Mouse (Mus musculus) MN1 (cell line): ENCODE results near the gene Aff2.

Experiments
- DNase-seq: peaks from one replicate; pipeline ENCODE4 v3.0.0-alpha.2; 2016; ENCODE audit warnings: low spot score

Aff2 gene

DNA sequence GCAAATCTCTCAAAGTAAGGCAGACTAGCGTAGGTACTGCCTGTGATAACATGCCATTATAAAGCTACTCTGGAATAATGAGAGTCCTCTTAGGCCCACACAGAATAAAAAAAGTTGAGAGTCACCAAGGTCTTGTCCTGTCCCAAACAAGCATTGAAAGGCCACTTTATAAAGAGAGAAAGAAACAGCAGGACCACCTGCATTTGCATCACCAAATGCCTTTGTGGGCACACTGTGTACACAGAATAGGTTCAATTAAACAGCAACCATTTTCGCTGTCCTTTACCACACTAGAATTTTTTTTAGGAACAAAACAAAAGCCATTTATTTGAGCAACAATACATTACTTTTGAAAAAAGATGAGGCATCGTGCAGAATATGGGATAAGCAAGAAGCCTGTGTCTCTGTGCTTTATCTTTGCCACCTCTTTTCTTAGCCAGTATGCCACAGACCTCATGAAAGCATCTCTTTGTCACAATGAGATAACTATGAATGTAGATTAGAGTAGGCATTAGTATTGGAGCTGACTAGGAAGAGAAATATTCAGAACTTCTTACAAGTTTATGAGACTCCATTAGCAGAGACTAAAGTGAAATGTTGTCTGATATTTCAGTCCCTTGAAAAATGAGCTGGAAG is 385.0 kb downstream of the Aff2 start:
- DNase-seq = no peak

DNA sequence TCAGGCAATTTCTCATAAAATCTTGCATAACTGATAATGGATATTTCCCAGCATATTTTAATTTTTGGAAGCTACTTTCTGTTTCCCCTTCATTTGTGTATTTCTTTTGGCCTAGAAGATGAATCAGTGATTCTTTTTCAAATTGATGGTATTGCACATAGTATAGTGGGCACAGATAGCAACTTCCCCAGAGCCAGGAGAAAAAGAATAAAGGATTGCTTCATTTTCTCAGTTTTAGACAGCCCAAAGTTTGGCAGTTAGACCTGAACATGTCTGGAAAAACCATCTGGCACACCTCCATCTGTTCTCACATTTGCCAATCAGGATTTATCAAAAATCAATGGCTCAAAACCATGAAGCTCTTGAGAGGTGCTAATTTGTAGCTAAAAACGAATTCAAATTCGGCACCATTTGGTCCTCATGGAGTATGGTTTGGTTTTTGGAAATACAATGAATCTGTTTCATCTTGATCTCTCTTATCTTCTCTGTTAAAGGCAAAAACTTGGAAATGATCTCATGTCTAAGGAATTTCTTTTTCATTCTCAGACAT is 441.9 kb downstream of the Aff2 start:
- DNase-seq = no peak

GRCm38 (mm10) chrX:69802481-69802880 is 442.4 kb downstream of the Aff2 start:
- DNase-seq = no peak

DNA sequence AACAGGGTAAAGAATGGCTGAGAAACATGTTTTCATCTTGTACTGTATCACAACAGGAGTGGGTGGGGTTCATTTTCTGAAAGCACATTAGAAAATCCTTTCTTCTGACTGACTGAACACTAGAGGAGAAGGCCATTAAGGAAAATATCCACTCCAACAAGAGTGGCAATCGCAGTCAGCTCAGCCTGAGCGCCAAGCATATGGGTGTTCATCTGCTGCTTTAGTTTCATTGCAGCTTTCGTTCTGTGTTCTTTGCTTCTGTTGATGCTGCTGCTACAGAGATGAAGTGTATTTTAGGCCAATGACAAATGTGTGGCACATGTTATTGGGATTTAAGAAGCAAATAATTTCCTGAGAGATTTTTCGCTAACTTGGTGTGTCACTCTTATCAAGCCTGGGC is 451.7 kb downstream of the Aff2 start:
- DNase-seq = no peak

DNA sequence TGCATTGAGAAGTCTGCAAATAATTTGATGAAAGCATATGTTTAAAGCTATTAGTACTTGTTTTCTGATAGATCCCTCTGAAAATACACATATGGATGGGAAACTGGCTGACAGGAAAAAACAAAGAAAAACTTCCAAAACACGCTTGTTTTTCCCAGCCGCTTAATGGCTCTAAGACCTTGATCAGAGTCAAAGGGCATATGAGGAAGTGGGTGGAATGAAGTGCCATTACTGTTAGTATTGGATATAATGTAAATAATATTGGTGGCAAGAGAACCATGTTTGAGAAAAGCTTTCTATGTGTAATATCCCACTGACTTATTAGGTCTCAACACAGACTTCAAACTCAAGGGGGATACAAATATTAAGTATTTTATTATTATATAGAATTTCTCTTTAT is 455.0 kb downstream of the Aff2 start:
- DNase-seq = no peak

DNA sequence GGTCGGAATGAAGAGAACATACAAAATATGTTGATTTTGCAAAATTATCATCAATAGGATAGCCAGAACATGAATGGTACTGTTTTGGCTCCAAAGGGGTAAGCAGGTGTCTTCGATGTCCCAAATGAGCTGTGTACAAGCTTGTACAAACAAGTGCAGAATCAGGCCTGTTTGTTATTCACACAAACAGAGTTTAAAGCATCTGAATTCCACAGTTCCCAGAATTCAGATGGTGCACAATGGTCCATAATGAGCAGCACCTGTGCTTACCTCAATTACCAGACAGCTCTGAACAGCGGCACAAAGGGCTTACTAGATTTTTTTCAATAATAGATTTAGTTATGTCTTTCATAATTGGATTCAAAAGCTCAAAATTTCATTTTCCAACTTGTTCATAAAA is 457.6 kb downstream of the Aff2 start:
- DNase-seq = no peak

DNA sequence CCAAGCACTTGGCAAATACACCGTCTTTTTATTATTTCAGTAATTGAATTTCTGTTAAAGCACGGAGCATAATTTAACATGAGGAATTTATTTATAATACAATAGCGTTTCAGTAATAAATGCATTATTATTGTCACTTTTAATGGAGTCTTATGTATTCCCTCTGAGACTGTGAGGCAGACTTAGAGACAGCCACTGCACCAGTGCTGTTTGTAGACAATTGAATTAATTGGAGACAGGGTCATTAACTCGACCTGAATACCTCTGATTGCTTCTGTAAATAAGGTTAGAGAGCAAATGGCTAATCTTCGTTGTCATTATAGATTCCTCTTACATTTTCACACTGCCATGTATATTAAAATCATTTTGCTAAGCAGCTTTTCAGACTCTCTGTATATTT is 458.1 kb downstream of the Aff2 start:
- DNase-seq = no peak

- DNase-seq = no peak
Observed at GRCm38 (mm10) chrX:69867601-69868000, 507.5 kb downstream of the Aff2 start.

- DNase-seq = no peak
Observed at GRCm38 (mm10) chrX:69891713-69892112, 531.6 kb downstream of the Aff2 start.
